Comparison of ENCODE assay signal across 8 mouse cellular contexts in genomic region chr2:33870369-33871180, GRCm38 (mm10). TPM values are rescaled to one million over a fixed set of nuclear protein-coding genes. Genes with fewer than 3 reads are reported as not detected.
A peak's percentile ranks its signal among the peaks of the same experiment; 100 is the strongest.
DNase-seq lines count a peak whose midpoint lies in the region; ATAC-seq lines count a peak whose summit lies in the region.

No protein-coding gene starts in this region.

- 49% methylated on average over 17 of the region's 17 CpGs for WGBS in limb, embryonic 11.5 days

- H3K27ac ChIP-seq in limb, embryonic 11.5 days (replicated peaks; ENCODE audit: low read depth, low read length), result peak overlapping the region; percentile 64

- ATAC-seq in frontal cortex, adult (ENCODE audit: low TSS enrichment), result no peak
- 0 out of 2 replicates have a peak, but pooled peaks have one; percentile 9 for ATAC-seq in limb, embryonic 11.5 days (ENCODE audit: insufficient number of reproducible peaks, low FRiP score, low TSS enrichment, low read depth)

- H3K9ac ChIP-seq in limb, embryonic 11.5 days (ENCODE audit: low read length), result no peak overlapping the region

- H3K9me3 ChIP-seq in limb, embryonic 11.5 days (ENCODE audit: control insufficient read depth, low read length), result no peaks in the 10 kb centered on the region
- H3K9me3 ChIP-seq in megakaryocyte, embryonic 14.5 days, result no peaks in the 10 kb centered on the region

- DNase-seq in frontal cortex, postnatal 36 days (ENCODE audit: low spot score in 2 of 2), result peak; percentile 18 to 28
- peak; percentile 45 for DNase-seq in embryo, embryonic 11 days
- DNase-seq in heart, postnatal 10 days, result peak; percentile 82 to 83
- no peak for DNase-seq in limb, embryonic 11.5 days (ENCODE audit: low spot score)
- peak; percentile 58 for DNase-seq in thymus, postnatal 0 days (ENCODE audit: low spot score)
- no peak for DNase-seq in cerebellum, adult 11-12 months

- no peak overlapping the region for H3K4me3 ChIP-seq in limb, embryonic 11.5 days (ENCODE audit: low read depth, low read length)
- H3K4me3 ChIP-seq in megakaryocyte, embryonic 14.5 days (replicated peaks), result peak overlapping the region; percentile 91

- H3K27me3 ChIP-seq in limb, embryonic 11.5 days (ENCODE audit: control insufficient read depth, insufficient read depth, low read length), result no peaks in the 10 kb centered on the region
- no peaks in the 10 kb centered on the region for H3K27me3 ChIP-seq in megakaryocyte, embryonic 14.5 days (replicated peaks)

- intact Hi-C loops in heart, postnatal 10 days (cut with DNase I), result no loop called here

- peaks cover 7% of the 10 kb centered on the region; the same call in 1 of the 2 replicates for H3K36me3 ChIP-seq in limb, embryonic 11.5 days (ENCODE audit: control insufficient read depth, insufficient read depth, low read length)
- H3K36me3 ChIP-seq in megakaryocyte, embryonic 14.5 days (replicated peaks; ENCODE audit: low read length), result peaks cover 56% of the 10 kb centered on the region

- H3K4me2 ChIP-seq in limb, embryonic 11.5 days (ENCODE audit: low read depth, severe bottlenecking), result no peak overlapping the region; the same call in 1 of the 2 replicates

- H3K4me1 ChIP-seq in limb, embryonic 11.5 days (ENCODE audit: control insufficient read depth, insufficient read depth, low read length), result peaks cover 53% of the 10 kb centered on the region
- peaks cover 95% of the 10 kb centered on the region for H3K4me1 ChIP-seq in megakaryocyte, embryonic 14.5 days

RNA-seq across cellular contexts. Expression of gene Mvb12b, which starts 17.2 kb away (rescaled TPM):
- 10 to 100 TPM; 26.1 to 26.8 TPM for total RNA-seq in heart, postnatal 10 days (2021)
- polyA plus RNA-seq in limb, embryonic 11.5 days (2014; fragmentation: Nextera tagmentation; extraction: Ambion mirVana), result 16.9 and 18.5 TPM in 2 replicates
- 181 and 204 TPM in 2 replicates for polyA plus RNA-seq in megakaryocyte, embryonic 14.5 days (2012; ENCODE audit: insufficient read depth, low replicate concordance)
- 50.4 and 56.8 TPM in 2 replicates for polyA plus RNA-seq in thymus, postnatal 0 days (2015; fragmentation: Nextera tagmentation; extraction: Ambion mirVana)

Comparison
In these comparisons a context has a peak if more than half of its experiments do, and no peak if none do; other contexts are left out.
1. DNase-seq: peak in frontal cortex, postnatal 36 days (2 of 2), embryo, embryonic 11 days (single experiment), heart, postnatal 10 days (2 of 2) and thymus, postnatal 0 days (single experiment); none in limb, embryonic 11.5 days (single experiment) and cerebellum, adult 11-12 months (single experiment).